22 mouse cellular contexts compared by ENCODE assay signal in genomic region chr7:96458992-96459391, GRCm38 (mm10).
DNase-seq lines count a peak whose midpoint lies in the region; ATAC-seq and TF ChIP-seq lines count a peak whose summit lies in the region.
"Had no signal": no experiment of that assay in that cellular context is flagged by ENCODE, and none has a peak within 500 bp of the region (broad histone marks: within the 10 kb centered on the region; RNA-seq: fewer than 3 reads in every experiment).

No protein-coding gene starts in this region.

- H3K27ac ChIP-seq in forebrain, embryonic 15.5 days (replicated peaks): peak overlapping the region; percentile 60
- H3K27ac ChIP-seq in forebrain, postnatal 0 days (ENCODE audit: low read depth, low read length): no peak overlapping the region
- no peak overlapping the region for H3K27ac ChIP-seq in hindbrain, postnatal 0 days
- no peak overlapping the region for H3K27ac ChIP-seq in hindbrain, embryonic 12.5 days
- H3K27ac ChIP-seq: embryonic facial prominence, embryonic 15.5 days; gastrocnemius, adult 2 months; heart, embryonic 10.5 days; hindbrain, embryonic 13.5 days had no signal

- H3K27me3 ChIP-seq in forebrain, embryonic 15.5 days: no peaks in the 10 kb centered on the region
- H3K27me3 ChIP-seq in forebrain, postnatal 0 days (ENCODE audit: insufficient read depth, low read length): no peaks in the 10 kb centered on the region
- H3K27me3 ChIP-seq in hindbrain, postnatal 0 days (ENCODE audit: insufficient read depth, low read length): no peaks in the 10 kb centered on the region
- H3K27me3 ChIP-seq in hindbrain, embryonic 12.5 days: no peaks in the 10 kb centered on the region
- H3K27me3 ChIP-seq: embryonic facial prominence, embryonic 15.5 days; hindbrain, embryonic 13.5 days had no signal

- H3K9ac ChIP-seq in forebrain, embryonic 15.5 days (replicated peaks): no peak overlapping the region
- H3K9ac ChIP-seq in forebrain, postnatal 0 days: no peak overlapping the region
- no peak overlapping the region for H3K9ac ChIP-seq in hindbrain, postnatal 0 days (replicated peaks; ENCODE audit: low read length)
- no peak overlapping the region for H3K9ac ChIP-seq in hindbrain, embryonic 12.5 days
- H3K9ac ChIP-seq: embryonic facial prominence, embryonic 15.5 days; hindbrain, embryonic 13.5 days had no signal

- no peak overlapping the region for H3K4me3 ChIP-seq in forebrain, embryonic 15.5 days
- no peak overlapping the region for H3K4me3 ChIP-seq in forebrain, postnatal 0 days (ENCODE audit: low read depth, low read length)
- no peak overlapping the region for H3K4me3 ChIP-seq in hindbrain, postnatal 0 days (ENCODE audit: low read length)
- no peak overlapping the region for H3K4me3 ChIP-seq in hindbrain, embryonic 12.5 days
- H3K4me3 ChIP-seq: embryonic facial prominence, embryonic 15.5 days; erythroblast, embryonic 14.5 days; gastrocnemius, adult 2 months; heart, embryonic 10.5 days; hindbrain, embryonic 13.5 days had no signal

- no peak overlapping the region for H3K4me2 ChIP-seq in forebrain, embryonic 15.5 days (replicated peaks)
- H3K4me2 ChIP-seq in forebrain, postnatal 0 days (ENCODE audit: low read depth): no peak overlapping the region
- H3K4me2 ChIP-seq in hindbrain, postnatal 0 days (ENCODE audit: low read depth, low read length): no peak overlapping the region
- no peak overlapping the region for H3K4me2 ChIP-seq in hindbrain, embryonic 12.5 days (replicated peaks)
- H3K4me2 ChIP-seq: embryonic facial prominence, embryonic 15.5 days; hindbrain, embryonic 13.5 days had no signal

- no peaks in the 10 kb centered on the region for H3K9me3 ChIP-seq in forebrain, embryonic 15.5 days
- no peaks in the 10 kb centered on the region for H3K9me3 ChIP-seq in forebrain, postnatal 0 days (ENCODE audit: low read length)
- no peaks in the 10 kb centered on the region for H3K9me3 ChIP-seq in hindbrain, postnatal 0 days (ENCODE audit: low read length)
- no peaks in the 10 kb centered on the region for H3K9me3 ChIP-seq in hindbrain, embryonic 12.5 days (replicated peaks)
- H3K9me3 ChIP-seq: embryonic facial prominence, embryonic 15.5 days; heart, embryonic 10.5 days; hindbrain, embryonic 13.5 days had no signal

- TF ChIP-seq CTCF in forebrain, postnatal 0 days (IDR thresholded peaks at IDR 0.05; ENCODE audit: low read depth): no peak
- TF ChIP-seq CTCF in hindbrain, postnatal 0 days (IDR thresholded peaks at IDR 0.05; ENCODE audit: low read depth): no peak

- no peaks in the 10 kb centered on the region for H3K36me3 ChIP-seq in forebrain, embryonic 15.5 days
- H3K36me3 ChIP-seq in forebrain, postnatal 0 days (ENCODE audit: insufficient read depth): no peaks in the 10 kb centered on the region; the same call in 1 of the 2 replicates
- H3K36me3 ChIP-seq in hindbrain, postnatal 0 days (ENCODE audit: insufficient read depth, low read length): no peaks in the 10 kb centered on the region
- H3K36me3 ChIP-seq in hindbrain, embryonic 12.5 days: no peaks in the 10 kb centered on the region
- H3K36me3 ChIP-seq: embryonic facial prominence, embryonic 15.5 days; heart, embryonic 10.5 days; hindbrain, embryonic 13.5 days had no signal

- peaks cover 21% of the 10 kb centered on the region for H3K4me1 ChIP-seq in forebrain, embryonic 15.5 days
- H3K4me1 ChIP-seq in forebrain, postnatal 0 days (ENCODE audit: insufficient read depth): no peaks in the 10 kb centered on the region
- H3K4me1 ChIP-seq in hindbrain, postnatal 0 days (ENCODE audit: insufficient read depth, low read length): no peaks in the 10 kb centered on the region; the same call in 1 of the 2 replicates
- H3K4me1 ChIP-seq in hindbrain, embryonic 12.5 days: peaks cover 6% of the 10 kb centered on the region
- H3K4me1 ChIP-seq: hindbrain, embryonic 13.5 days had no signal

- ATAC-seq in cerebellum, adult (ENCODE audit: insufficient number of reproducible peaks, low FRiP score, low TSS enrichment): no peak
- peak; percentile 51; the same call in 1 of the 2 replicates for ATAC-seq in forebrain, embryonic 15.5 days (replicated peaks)
- no peak for ATAC-seq in forebrain, postnatal 0 days
- peak; percentile 19 for ATAC-seq in hindbrain, postnatal 0 days
- ATAC-seq in hindbrain, embryonic 12.5 days (ENCODE audit: low FRiP score): no peak
- ATAC-seq: inflammation-experienced regulatory T-cells, adult 6 months; intestine, postnatal 0 days had no signal

- WGBS in forebrain, embryonic 15.5 days: 50% methylated on average over 6 of the region's 6 CpGs
- 43% methylated on average over 6 of the region's 6 CpGs for WGBS in forebrain, postnatal 0 days
- 56% methylated on average over 6 of the region's 6 CpGs for WGBS in hindbrain, postnatal 0 days
- WGBS in hindbrain, embryonic 12.5 days: 70% methylated on average over 6 of the region's 6 CpGs

- peak; percentile 19 to 26 for DNase-seq in cerebellum, postnatal 14 days
- no peak for DNase-seq in forebrain, postnatal 0 days
- DNase-seq in hindbrain, postnatal 0 days (ENCODE audit: low spot score): no peak
- DNase-seq in retina, embryonic 14.5 days (ENCODE audit: low spot score): peak; percentile 32
- no peak for DNase-seq in spleen, adult 18-20 months
- DNase-seq: adrenal gland, postnatal 14 days; cerebellum, adult 8-10 months; cerebellum, postnatal 36 days; gastrocnemius, adult 2 months; gastrocnemius, postnatal 25 days; heart, postnatal 10 days; heart, postnatal 4 days; kidney, adult 8-10 months had no signal

Comparison
In these comparisons a context has a peak if more than half of its experiments do, and no peak if none do; other contexts are left out.
1. ATAC-seq: peak in forebrain, embryonic 15.5 days (single experiment) and hindbrain, postnatal 0 days (single experiment); none in cerebellum, adult (single experiment), forebrain, postnatal 0 days (single experiment) and hindbrain, embryonic 12.5 days (single experiment).
2. DNase-seq: peak in cerebellum, postnatal 14 days (2 of 2) and retina, embryonic 14.5 days (single experiment); none in forebrain, postnatal 0 days (single experiment), hindbrain, postnatal 0 days (single experiment) and spleen, adult 18-20 months (0 of 2).